Mouse (Mus musculus): ENCODE measurements around the gene Uba7. TPM values are rescaled to one million over a fixed set of nuclear protein-coding genes. Genes with fewer than 3 reads are reported as not detected.

Uba7 gene
- total and polyA plus RNA-seq, 2 experiments from 2014 or later: 1.9 to 5.0 TPM

DNA sequence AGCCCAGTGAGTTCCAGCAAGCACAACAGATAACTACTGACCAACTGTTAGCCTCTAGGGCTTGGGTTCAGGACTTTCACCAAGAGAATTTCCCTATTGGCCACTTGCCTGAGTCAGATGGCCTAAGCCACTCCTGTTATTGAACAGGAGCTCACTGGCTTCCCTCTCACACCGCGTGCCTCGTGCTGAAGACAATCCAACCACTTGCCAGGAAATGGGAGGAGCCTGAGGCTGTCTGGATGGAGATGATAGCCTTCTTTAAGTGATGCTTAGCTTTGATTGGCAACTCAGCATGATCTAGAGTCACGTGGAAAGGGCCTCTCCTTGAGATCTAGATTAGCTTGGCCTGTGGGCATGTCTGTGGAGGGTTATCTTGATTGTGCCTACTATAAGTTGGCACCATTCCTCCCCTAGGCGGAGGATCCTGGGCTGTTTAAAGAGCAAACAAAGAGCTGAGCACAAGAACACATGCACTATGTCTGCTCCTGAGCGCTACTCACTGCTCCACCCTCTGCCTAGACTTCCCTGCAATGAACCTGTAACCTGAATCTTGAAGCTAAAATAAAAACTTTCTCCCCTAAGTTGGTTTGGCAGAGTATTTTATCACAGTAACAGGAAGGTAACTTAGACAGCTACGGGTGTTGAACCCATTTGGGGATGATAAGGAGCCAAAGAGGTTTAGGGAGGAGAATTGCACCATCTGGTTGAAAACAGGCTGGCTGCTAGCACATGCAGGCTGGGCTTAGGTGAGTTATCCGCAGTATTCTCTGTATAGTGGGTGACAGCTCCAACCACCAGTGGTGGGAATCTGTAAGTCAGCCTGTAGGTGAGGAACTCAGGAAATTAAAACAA is 3.4 kb upstream of the Uba7 start:
- ATAC-seq (ENCODE audit: low FRiP score): no peak
- TF ChIP-seq CTCF (IDR thresholded peaks at IDR 0.05): no peak
- H3K27ac ChIP-seq (ENCODE audit: low read depth, low read length): no peak overlapping the region
- no peak overlapping the region for H3K9ac ChIP-seq (replicated peaks; ENCODE audit: low read length, poor library complexity, severe bottlenecking)
- no peak overlapping the region for H3K4me3 ChIP-seq (ENCODE audit: low read depth, low read length)
- 87% methylated on average over 8 of the region's 8 CpGs for WGBS
- H3K27me3 ChIP-seq (ENCODE audit: insufficient read depth, low read length): no peaks in the 10 kb centered on the region
- H3K4me2 ChIP-seq (ENCODE audit: low read depth, low read length, poor library complexity, severe bottlenecking): no peak overlapping the region
- no peaks in the 10 kb centered on the region for H3K9me3 ChIP-seq (ENCODE audit: low read length)
- no peaks in the 10 kb centered on the region for H3K4me1 ChIP-seq (ENCODE audit: insufficient read depth, low read length)
- H3K36me3 ChIP-seq (ENCODE audit: insufficient read depth, low read length): peaks cover 6% of the 10 kb centered on the region; the same call in 1 of the 2 replicates
- DNase-seq (ENCODE audit: low spot score): no peak

DNA sequence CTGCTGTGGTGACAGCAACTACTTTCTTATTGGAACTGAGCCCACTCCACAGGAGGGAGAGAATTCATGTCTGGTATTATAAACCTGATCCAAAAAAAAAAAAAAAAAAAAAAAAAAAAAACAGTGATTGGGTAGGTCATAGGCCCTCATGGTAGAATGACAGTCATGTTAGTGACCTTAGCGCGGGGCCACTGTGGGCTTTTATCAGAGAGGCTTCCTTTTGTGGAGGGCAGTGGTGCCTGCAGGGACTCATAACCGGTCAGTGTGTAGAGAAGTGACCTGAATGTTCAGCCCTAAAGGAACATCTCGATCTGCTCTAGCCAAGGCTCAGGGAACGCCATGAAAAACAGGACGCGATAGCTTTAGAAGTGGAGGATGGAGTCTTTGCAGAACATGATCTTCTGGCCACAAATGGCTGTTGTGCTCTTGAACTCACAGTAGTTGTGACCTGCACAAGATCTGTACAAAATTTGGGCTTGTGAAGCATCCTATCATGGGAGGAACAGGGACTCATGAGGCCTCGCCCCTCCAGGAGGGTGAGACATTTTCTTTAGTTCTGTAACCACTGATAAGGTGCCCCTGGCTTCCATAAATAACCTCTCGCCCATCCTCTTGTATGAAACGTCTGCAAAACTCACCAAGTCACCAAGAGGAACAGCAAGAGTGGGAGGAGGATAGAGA is 674 bp upstream of the Uba7 start:
- 85% methylated on average over 10 of the region's 10 CpGs for WGBS
- ATAC-seq (ENCODE audit: low FRiP score) (no peak), DNase-seq (ENCODE audit: low spot score) (no peak)
- no peaks in the 10 kb centered on the region for H3K27me3 ChIP-seq (ENCODE audit: insufficient read depth, low read length)
- H3K9ac ChIP-seq (replicated peaks; ENCODE audit: low read length, poor library complexity, severe bottlenecking): no peak overlapping the region
- H3K4me2 ChIP-seq (ENCODE audit: low read depth, low read length, poor library complexity, severe bottlenecking): no peak overlapping the region
- H3K36me3 ChIP-seq (ENCODE audit: insufficient read depth, low read length): peaks cover 6% of the 10 kb centered on the region; the same call in 1 of the 2 replicates
- H3K9me3 ChIP-seq (ENCODE audit: low read length): no peaks in the 10 kb centered on the region
- no peak overlapping the region for H3K4me3 ChIP-seq (ENCODE audit: low read depth, low read length)
- no peaks in the 10 kb centered on the region for H3K4me1 ChIP-seq (ENCODE audit: insufficient read depth, low read length)
- H3K27ac ChIP-seq (ENCODE audit: low read depth, low read length): no peak overlapping the region
- TF ChIP-seq CTCF (IDR thresholded peaks at IDR 0.05): no peak

- no peak for TF ChIP-seq CTCF (IDR thresholded peaks at IDR 0.05)
- H3K27me3 ChIP-seq (ENCODE audit: insufficient read depth, low read length): no peaks in the 10 kb centered on the region
- 0 out of 2 replicates have a peak, but pooled peaks cover 3% of the 10 kb centered on the region for H3K36me3 ChIP-seq (ENCODE audit: insufficient read depth, low read length)
- no peak overlapping the region for H3K27ac ChIP-seq (ENCODE audit: low read depth, low read length)
- ATAC-seq (ENCODE audit: low FRiP score): no peak
- no peaks in the 10 kb centered on the region for H3K9me3 ChIP-seq (ENCODE audit: low read length)
- no peak overlapping the region for H3K4me3 ChIP-seq (ENCODE audit: low read depth, low read length)
- 86% methylated on average over 12 of the region's 12 CpGs for WGBS
- no peak for DNase-seq (ENCODE audit: low spot score)
- no peaks in the 10 kb centered on the region for H3K4me1 ChIP-seq (ENCODE audit: insufficient read depth, low read length)
- H3K9ac ChIP-seq (replicated peaks; ENCODE audit: low read length, poor library complexity, severe bottlenecking): no peak overlapping the region
- H3K4me2 ChIP-seq (ENCODE audit: low read depth, low read length, poor library complexity, severe bottlenecking): no peak overlapping the region
These were observed 3.5 kb downstream of the Uba7 start for GRCm38 (mm10) chr9:107978815-107979214.

DNA sequence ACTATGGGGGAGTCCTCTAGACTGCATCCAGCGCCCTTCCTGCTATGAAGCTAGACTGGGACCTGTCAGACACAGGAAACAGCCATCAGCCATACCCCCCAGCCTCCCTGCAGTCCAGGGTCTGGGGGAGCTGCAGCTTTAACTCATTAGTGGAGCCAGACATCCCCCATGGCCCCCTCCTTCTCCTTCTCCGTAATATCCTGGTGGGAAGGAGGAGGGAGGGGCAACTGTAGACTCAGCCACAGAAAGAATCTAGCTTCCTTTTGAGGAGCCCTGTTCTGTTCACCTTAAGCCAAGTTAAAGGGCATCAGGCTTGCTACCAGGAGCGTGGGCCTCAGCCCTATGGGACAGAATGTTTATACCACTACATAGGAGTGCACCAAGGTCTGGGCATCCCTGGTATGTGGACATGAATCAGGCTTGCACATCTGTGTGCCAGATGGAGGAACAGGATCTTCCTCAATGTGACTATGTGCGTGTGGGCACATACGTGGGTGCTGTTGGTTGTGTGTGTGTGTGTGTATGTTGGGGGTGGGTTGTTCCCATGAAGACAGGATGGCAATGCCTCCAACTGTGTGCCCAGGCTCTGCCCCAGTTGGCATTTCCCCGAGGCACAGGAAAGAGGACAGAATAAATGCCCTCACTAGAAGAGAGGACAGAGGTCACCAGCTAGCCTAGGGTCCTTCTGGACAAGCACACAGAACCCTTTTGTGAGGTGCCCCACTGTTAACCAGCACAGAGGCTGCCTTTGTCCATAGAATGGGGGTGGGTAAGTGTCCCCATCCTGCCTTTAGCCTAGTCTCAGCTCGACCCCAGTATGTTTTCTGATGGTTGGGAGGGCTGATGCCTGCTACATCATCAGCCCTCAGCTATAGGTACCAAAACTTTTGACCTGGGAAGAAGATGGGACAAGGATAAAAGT is 6.6 kb downstream of the Uba7 start:
- DNase-seq (ENCODE audit: low spot score): no peak
- Histone ChIP-seq H3K4me1 (ENCODE audit: insufficient read depth, low read length) (peaks cover 6% of the 10 kb centered on the region), H3K9ac (replicated peaks; ENCODE audit: low read length, poor library complexity, severe bottlenecking) (no peak overlapping the region)

DNA sequence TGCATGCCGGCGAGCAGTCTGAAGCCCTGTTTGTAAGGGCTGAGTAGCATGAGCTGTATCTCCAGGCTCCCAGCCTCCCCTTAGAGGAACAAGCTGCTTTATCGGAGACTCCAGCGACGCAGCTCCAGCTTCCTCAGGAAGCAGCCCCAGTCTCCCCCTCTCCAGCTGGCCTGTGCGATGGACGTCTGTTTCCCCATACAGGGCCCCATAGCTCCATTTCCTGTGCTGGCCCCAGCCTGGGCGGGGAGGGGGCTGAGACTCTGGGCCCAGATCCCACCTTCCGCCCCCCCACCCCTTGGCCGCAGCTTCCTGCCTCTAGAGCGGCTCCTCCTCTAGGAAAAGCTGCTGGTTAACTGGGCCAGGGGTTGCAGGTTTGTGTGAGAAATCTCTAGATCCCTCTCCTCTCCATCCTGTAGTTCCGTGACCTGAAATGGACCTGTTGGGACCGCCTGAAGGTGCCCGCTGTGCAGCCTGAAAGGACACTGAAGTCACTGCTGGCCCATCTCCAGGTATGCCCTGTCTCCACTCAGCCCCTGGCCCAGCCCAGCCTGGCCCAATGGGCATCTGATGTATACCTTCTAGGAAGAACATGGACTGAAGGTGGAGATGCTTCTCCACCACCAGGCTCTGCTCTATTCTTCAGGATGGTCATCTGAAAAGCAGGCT is 7.5 kb downstream of the Uba7 start, which contains the start of gene Gm20661:
Gm20661 (plus strand) TSS at position 378 of the 666 bp plus-strand sequence.
- Histone ChIP-seq H3K4me1 (ENCODE audit: insufficient read depth, low read length) (peaks cover 6% of the 10 kb centered on the region), H3K4me2 (ENCODE audit: low read depth, low read length, poor library complexity, severe bottlenecking) (peak within 1 kb of the TSS; percentile 18; the same call in 1 of the 2 replicates), H3K36me3 (ENCODE audit: insufficient read depth, low read length) (0 out of 2 replicates have a peak, but pooled peaks cover 3% of the 10 kb centered on the region), H3K9me3 (ENCODE audit: low read length) (no peaks in the 10 kb centered on the region), H3K27ac (ENCODE audit: low read depth, low read length) (peak within 1 kb of the TSS; percentile 34), H3K27me3 (ENCODE audit: insufficient read depth, low read length) (0 out of 2 replicates have a peak, but pooled peaks cover 4% of the 10 kb centered on the region), H3K9ac (replicated peaks; ENCODE audit: low read length, poor library complexity, severe bottlenecking) (no peak within 1 kb of the TSS), H3K4me3 (ENCODE audit: low read depth, low read length) (no peak within 1 kb of the TSS)
- ATAC-seq (ENCODE audit: low FRiP score) (no peak), DNase-seq (ENCODE audit: low spot score) (peak; percentile 47)
- WGBS: 44% methylated on average over 14 of the region's 14 CpGs
- TF ChIP-seq CTCF (IDR thresholded peaks at IDR 0.05): no peak

More for the DNA sequence above, 6.6 kb downstream of the Uba7 start:
- no peak for ATAC-seq (ENCODE audit: low FRiP score)
- 59% methylated on average over 7 of the region's 7 CpGs for WGBS
- 0 out of 2 replicates have a peak, but pooled peaks cover 4% of the 10 kb centered on the region for H3K27me3 ChIP-seq (ENCODE audit: insufficient read depth, low read length)
- no peaks in the 10 kb centered on the region for H3K9me3 ChIP-seq (ENCODE audit: low read length)
- no peak overlapping the region for H3K4me2 ChIP-seq (ENCODE audit: low read depth, low read length, poor library complexity, severe bottlenecking)
- no peak overlapping the region for H3K4me3 ChIP-seq (ENCODE audit: low read depth, low read length)
- H3K36me3 ChIP-seq (ENCODE audit: insufficient read depth, low read length): 0 out of 2 replicates have a peak, but pooled peaks cover 3% of the 10 kb centered on the region
- peak overlapping the region; percentile 34 for H3K27ac ChIP-seq (ENCODE audit: low read depth, low read length)
- no peak for TF ChIP-seq CTCF (IDR thresholded peaks at IDR 0.05)

Measured in midbrain, postnatal 0 days (tissue).